Mouse (Mus musculus) T-helper 2 cell (primary cell): ENCODE measurements at regions not wholly inside any gene's neighbourhood (a gene's known extent, or its start where the extent isn't known, plus 50 kb on each side); places are given as distances from the start of the nearest gene placed in this dataset.

Experiments used
- in situ Hi-C: fragments of 300-600 bp; cut with MboI, MseI; formaldehyde crosslinking; loops from one replicate; pipeline ENCODE4 v1.15.1; 2025; ENCODE audit warnings: high pct_unique_total_duplicates

- in situ Hi-C loops: no loop called here
Observed at GRCm38 (mm10) chr4:29604322-29604721, 791.4 kb downstream of the Epha7 start.

- in situ Hi-C loops: no loop called here
Observed at GRCm38 (mm10) chr4:29617910-29618309, 805.0 kb downstream of the Epha7 start.

GRCm38 (mm10) chr4:29644839-29645565, 832.1 kb downstream of the Epha7 start:
- in situ Hi-C loops: no loop called here

- in situ Hi-C loops: no loop called here
Observed at GRCm38 (mm10) chr4:29653951-29654350, 841.0 kb downstream of the Epha7 start.

- in situ Hi-C loops: no loop called here
Observed at GRCm38 (mm10) chr4:29655606-29656005, 842.7 kb downstream of the Epha7 start.

GRCm38 (mm10) chr4:29661140-29662108, 848.5 kb downstream of the Epha7 start:
- in situ Hi-C loops: loop anchor here (10.0 kb wide), 1 partner anchor 237 kb away; no protein-coding TSS in a partner anchor

GRCm38 (mm10) chr4:29665561-29665960, 852.6 kb downstream of the Epha7 start:
- in situ Hi-C loops: loop anchor here (10.0 kb wide), 1 partner anchor 241 kb away; no protein-coding TSS in a partner anchor

GRCm38 (mm10) chr4:29694153-29694552, 881.2 kb downstream of the Epha7 start:
- in situ Hi-C loops: no loop called here

- in situ Hi-C loops: no loop called here
Observed at GRCm38 (mm10) chr4:29732513-29732912, 919.6 kb downstream of the Epha7 start.

- in situ Hi-C loops: no loop called here
Observed at GRCm38 (mm10) chr4:29741991-29742390, 929.1 kb downstream of the Epha7 start.

- in situ Hi-C loops: no loop called here
Observed at GRCm38 (mm10) chr4:29742746-29743145, 929.8 kb downstream of the Epha7 start.
